Mouse (Mus musculus) ovary, adult 18-20 months (tissue): ENCODE measurements at regions not wholly inside any gene's neighbourhood (a gene's known extent, or its start where the extent isn't known, plus 50 kb on each side); places are given as distances from the start of the nearest gene placed in this dataset.

Source experiments
- DNase-seq: peaks from one replicate; pipeline ENCODE4 v3.0.0; 2022; ENCODE audit warnings: low spot score, mixed read lengths

GRCm38 (mm10) chr13:28311248-28311647 lies 53.9 kb downstream of the Gm11361 start:
- DNase-seq = no peak

GRCm38 (mm10) chr13:28311658-28312057 lies 54.3 kb downstream of the Gm11361 start:
- no peak for DNase-seq

DNA sequence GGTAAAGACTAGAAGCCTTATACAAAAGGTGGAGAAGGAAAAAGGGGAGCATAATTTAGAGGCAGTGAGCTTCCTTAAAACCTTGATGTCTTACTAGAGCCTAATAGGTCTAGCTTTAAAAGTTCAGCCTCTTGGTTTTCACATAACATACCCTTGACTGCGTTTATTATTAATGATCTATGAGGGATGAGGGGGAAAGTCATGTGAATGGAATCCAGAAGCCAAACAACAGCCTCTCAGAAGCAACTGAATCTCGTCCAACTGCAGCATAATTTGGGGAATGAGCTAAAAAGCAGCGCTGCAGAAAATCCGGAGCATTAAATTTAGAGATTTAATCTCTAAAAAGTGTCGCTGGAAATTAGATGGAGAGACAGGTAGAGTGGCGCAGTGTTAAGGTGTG lies 54.8 kb downstream of the Gm11361 start:
- DNase-seq = no peak

- peak; percentile 67 for DNase-seq
Measured at GRCm38 (mm10) chr13:28313459-28313858, 56.1 kb downstream of the Gm11361 start.

DNA sequence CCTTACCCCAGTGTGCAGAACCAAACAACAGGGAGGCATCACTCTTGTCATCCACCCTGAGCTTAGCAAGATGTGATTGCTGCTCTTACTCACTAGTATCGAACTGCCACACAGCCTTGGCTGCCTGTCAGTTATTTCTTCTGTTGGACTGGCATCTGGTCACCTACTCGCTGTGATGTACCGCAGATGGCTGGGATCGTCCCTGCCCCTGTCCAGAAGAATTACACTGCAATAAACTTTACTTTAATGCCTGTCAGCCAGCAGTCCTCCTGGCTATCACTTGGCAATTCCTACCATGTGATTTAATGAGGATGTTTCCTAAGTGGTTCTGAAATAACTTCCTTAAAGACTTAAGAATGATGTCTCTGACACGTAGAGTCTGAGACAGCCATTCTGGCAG lies 57.7 kb downstream of the Gm11361 start:
- DNase-seq = no peak
